Mouse (Mus musculus): ENCODE results near the gene Sufu. TPM values are rescaled to one million over a fixed set of nuclear protein-coding genes. Genes with fewer than 3 reads are reported as not detected.
A peak's percentile ranks its signal among the peaks of the same experiment; 100 is the strongest.

Sufu gene
- polyA plus RNA-seq, 1 experiment from 2014 or later = 9.5 TPM

DNA sequence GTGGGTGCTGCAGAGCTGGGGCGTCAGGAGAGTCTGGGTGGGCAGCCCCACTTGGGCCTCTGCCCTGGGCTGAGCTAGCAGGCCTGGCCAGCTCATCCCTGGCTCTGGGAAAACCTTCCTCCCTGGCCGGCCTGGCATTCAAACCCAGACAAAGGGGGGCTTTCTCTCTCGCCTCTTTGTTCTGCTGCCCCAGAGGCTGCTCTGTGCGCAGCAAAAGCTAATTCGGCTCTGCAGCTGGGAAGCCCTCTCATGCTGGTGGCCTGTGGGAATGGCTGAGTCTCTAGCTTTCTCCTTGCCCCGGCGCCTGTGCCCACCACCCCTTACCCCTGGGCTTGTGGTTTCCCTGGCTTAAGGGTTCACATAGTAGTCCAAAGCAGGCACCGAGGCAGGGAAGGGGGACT is 110.5 kb downstream of the Sufu start:
- no peak for TF ChIP-seq CTCF (IDR thresholded peaks at IDR 0.05; ENCODE audit: low read depth)
- no peak for TF ChIP-seq EP300 (optimal IDR thresholded peaks at IDR 0.05)
- 71% methylated on average over 8 of the region's 8 CpGs for WGBS
- H3K4me1 ChIP-seq (replicated peaks; ENCODE audit: control insufficient read depth, insufficient read depth) = peaks cover 37% of the 10 kb centered on the region
- no peaks in the 10 kb centered on the region for H3K9me3 ChIP-seq (ENCODE audit: control insufficient read depth, low read length)
- H3K4me2 ChIP-seq (replicated peaks; ENCODE audit: low read depth) = peak overlapping the region; percentile 23; the same call in 1 of the 2 replicates
- no peaks in the 10 kb centered on the region for H3K27me3 ChIP-seq (ENCODE audit: control insufficient read depth, insufficient read depth, low read length)
- ATAC-seq (ENCODE audit: low FRiP score, low TSS enrichment) (no peak), DNase-seq (ENCODE audit: low spot score) (peak; percentile 25)
- peak overlapping the region; percentile 51 for H3K9ac ChIP-seq (ENCODE audit: low read length)
- peak overlapping the region; percentile 100 for H3K27ac ChIP-seq (replicated peaks)
- H3K4me3 ChIP-seq (ENCODE audit: low read depth, low read length) = no peak overlapping the region
- H3K36me3 ChIP-seq (ENCODE audit: control insufficient read depth, insufficient read depth, low read length) = peaks cover 12% of the 10 kb centered on the region

DNA sequence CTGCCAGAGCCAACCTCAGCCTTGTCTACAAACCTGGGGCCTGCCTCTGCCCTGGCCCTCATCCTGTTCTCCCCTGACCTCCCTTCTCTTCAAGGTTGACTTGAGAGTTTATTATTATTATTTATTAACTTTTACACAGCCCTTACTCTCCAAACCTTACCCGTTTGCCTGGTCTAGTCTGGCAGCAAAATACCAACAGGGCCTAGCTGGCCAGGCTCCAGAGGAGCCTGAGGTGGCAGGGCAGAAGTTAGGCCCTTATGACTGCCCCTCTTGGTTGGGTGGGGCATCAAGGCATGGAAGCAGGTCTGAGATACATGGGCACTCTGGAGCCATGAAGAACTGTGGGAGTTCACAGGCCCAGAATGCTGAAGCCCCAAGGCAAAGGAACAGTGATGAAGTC is 111.1 kb downstream of the Sufu start:
- Histone ChIP-seq H3K4me3 (ENCODE audit: low read depth, low read length) (no peak overlapping the region), H3K27ac (replicated peaks) (peak overlapping the region; percentile 100), H3K9me3 (ENCODE audit: control insufficient read depth, low read length) (no peaks in the 10 kb centered on the region), H3K9ac (ENCODE audit: low read length) (peak overlapping the region; percentile 14; the same call in 1 of the 2 replicates), H3K4me2 (replicated peaks; ENCODE audit: low read depth) (no peak overlapping the region), H3K27me3 (ENCODE audit: control insufficient read depth, insufficient read depth, low read length) (no peaks in the 10 kb centered on the region), H3K36me3 (ENCODE audit: control insufficient read depth, insufficient read depth, low read length) (peaks cover 17% of the 10 kb centered on the region), H3K4me1 (replicated peaks; ENCODE audit: control insufficient read depth, insufficient read depth) (peaks cover 37% of the 10 kb centered on the region)
- DNase-seq (ENCODE audit: low spot score) = peak; percentile 23
- TF ChIP-seq CTCF (IDR thresholded peaks at IDR 0.05; ENCODE audit: low read depth) = no peak
- no peak for TF ChIP-seq EP300 (optimal IDR thresholded peaks at IDR 0.05)
- 38% methylated on average over 1 of the region's 1 CpGs for WGBS
- ATAC-seq (ENCODE audit: low FRiP score, low TSS enrichment) = no peak

DNA sequence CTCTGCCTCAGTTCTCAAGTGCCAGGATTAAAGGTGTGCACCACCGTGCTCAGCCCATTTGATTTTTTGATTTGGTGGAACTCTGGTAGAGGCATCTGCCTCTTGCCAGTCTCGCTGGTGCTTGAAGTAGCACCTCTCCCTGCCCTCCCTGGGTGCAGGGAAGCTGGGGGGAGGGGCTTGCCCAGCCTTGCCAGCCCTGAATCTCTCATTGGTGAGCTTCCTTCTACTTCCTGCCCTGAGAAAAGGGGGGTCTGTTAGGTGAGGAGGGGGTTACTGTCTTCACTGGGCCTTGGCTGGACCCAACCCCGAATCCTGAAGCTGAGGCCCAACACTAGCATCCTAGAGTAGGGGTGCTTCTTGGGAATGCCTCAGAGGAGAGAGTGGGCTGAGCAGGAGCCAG is 112.0 kb downstream of the Sufu start:
- peaks cover 21% of the 10 kb centered on the region for H3K36me3 ChIP-seq (ENCODE audit: control insufficient read depth, insufficient read depth, low read length)
- WGBS = 52% methylated on average over 3 of the region's 3 CpGs
- H3K27ac ChIP-seq (replicated peaks) = peak overlapping the region; percentile 100
- peaks cover 37% of the 10 kb centered on the region for H3K4me1 ChIP-seq (replicated peaks; ENCODE audit: control insufficient read depth, insufficient read depth)
- 0 out of 2 replicates have a peak overlapping the region, but pooled peaks have one; percentile 23 for H3K4me2 ChIP-seq (replicated peaks; ENCODE audit: low read depth)
- ATAC-seq (ENCODE audit: low FRiP score, low TSS enrichment) (no peak), DNase-seq (ENCODE audit: low spot score) (peak; percentile 30)
- no peak overlapping the region for H3K4me3 ChIP-seq (ENCODE audit: low read depth, low read length)
- TF ChIP-seq EP300 (optimal IDR thresholded peaks at IDR 0.05) (no peak), CTCF (IDR thresholded peaks at IDR 0.05; ENCODE audit: low read depth) (no peak)
- H3K9ac ChIP-seq (ENCODE audit: low read length) = peak overlapping the region; percentile 18; the same call in 1 of the 2 replicates
- H3K9me3 ChIP-seq (ENCODE audit: control insufficient read depth, low read length) = no peaks in the 10 kb centered on the region
- H3K27me3 ChIP-seq (ENCODE audit: control insufficient read depth, insufficient read depth, low read length) = no peaks in the 10 kb centered on the region

DNA sequence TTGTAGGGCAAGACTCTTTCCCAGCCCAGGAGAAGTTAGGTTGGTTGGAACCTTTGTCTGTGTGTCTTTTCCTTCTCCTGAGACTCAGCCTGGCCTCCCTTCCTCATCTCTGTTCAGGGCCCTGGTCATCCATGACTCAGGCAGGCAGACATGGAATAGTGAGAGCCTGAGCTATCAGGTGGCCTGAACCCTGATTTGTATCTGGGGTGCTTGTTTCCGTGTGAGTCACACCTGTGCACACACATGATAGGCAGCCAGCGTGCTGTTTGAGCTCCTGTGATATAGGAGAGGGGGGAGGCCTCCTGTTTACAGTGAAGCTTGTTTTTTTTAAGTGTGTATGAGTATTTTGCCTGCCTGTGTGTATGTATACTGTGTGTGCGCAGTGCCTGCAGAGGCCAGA is 112.5 kb downstream of the Sufu start:
- Histone ChIP-seq H3K36me3 (ENCODE audit: control insufficient read depth, insufficient read depth, low read length) (peaks cover 25% of the 10 kb centered on the region), H3K4me1 (replicated peaks; ENCODE audit: control insufficient read depth, insufficient read depth) (peaks cover 37% of the 10 kb centered on the region), H3K4me3 (ENCODE audit: low read depth, low read length) (no peak overlapping the region), H3K27me3 (ENCODE audit: control insufficient read depth, insufficient read depth, low read length) (no peaks in the 10 kb centered on the region), H3K27ac (replicated peaks) (peak overlapping the region; percentile 100), H3K4me2 (replicated peaks; ENCODE audit: low read depth) (0 out of 2 replicates have a peak overlapping the region, but pooled peaks have one; percentile 23), H3K9me3 (ENCODE audit: control insufficient read depth, low read length) (no peaks in the 10 kb centered on the region), H3K9ac (ENCODE audit: low read length) (0 out of 2 replicates have a peak overlapping the region, but pooled peaks have one; percentile 18)
- DNase-seq (ENCODE audit: low spot score) (peak; percentile 73), ATAC-seq (ENCODE audit: low FRiP score, low TSS enrichment) (peak; percentile 81)
- TF ChIP-seq CTCF (IDR thresholded peaks at IDR 0.05; ENCODE audit: low read depth) (no peak), EP300 (optimal IDR thresholded peaks at IDR 0.05) (no peak)
- 50% methylated on average over 3 of the region's 3 CpGs for WGBS

DNA sequence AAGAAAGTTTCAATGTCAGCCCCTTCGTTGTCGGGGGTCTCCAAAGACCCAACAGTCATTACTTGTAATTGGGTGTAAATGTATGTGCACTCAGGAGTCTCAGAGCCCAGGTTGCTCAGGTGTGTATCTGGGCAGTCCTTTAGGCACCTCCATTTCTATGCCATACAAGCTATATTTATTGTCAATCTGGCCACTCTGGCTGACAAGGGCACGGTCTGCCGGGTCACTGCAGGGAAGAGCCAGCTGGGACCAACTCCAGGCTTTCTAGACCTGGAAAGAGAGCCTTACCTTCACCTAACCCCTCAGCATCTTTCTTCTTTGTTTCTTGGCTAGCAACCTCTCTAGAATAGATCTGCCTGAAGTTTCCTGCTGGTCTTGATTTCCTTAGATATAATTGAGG is 113.0 kb downstream of the Sufu start:
- Histone ChIP-seq H3K4me3 (ENCODE audit: low read depth, low read length) (no peak overlapping the region), H3K4me2 (replicated peaks; ENCODE audit: low read depth) (peak overlapping the region; percentile 5; the same call in 1 of the 2 replicates), H3K4me1 (replicated peaks; ENCODE audit: control insufficient read depth, insufficient read depth) (peaks cover 36% of the 10 kb centered on the region), H3K27me3 (ENCODE audit: control insufficient read depth, insufficient read depth, low read length) (no peaks in the 10 kb centered on the region), H3K27ac (replicated peaks) (peak overlapping the region; percentile 100), H3K9me3 (ENCODE audit: control insufficient read depth, low read length) (no peaks in the 10 kb centered on the region), H3K9ac (ENCODE audit: low read length) (no peak overlapping the region), H3K36me3 (ENCODE audit: control insufficient read depth, insufficient read depth, low read length) (peaks cover 30% of the 10 kb centered on the region)
- 59% methylated on average over 4 of the region's 4 CpGs for WGBS
- DNase-seq (ENCODE audit: low spot score) (no peak), ATAC-seq (ENCODE audit: low FRiP score, low TSS enrichment) (no peak)
- TF ChIP-seq CTCF (IDR thresholded peaks at IDR 0.05; ENCODE audit: low read depth) = no peak
- no peak for TF ChIP-seq EP300 (optimal IDR thresholded peaks at IDR 0.05)

DNA sequence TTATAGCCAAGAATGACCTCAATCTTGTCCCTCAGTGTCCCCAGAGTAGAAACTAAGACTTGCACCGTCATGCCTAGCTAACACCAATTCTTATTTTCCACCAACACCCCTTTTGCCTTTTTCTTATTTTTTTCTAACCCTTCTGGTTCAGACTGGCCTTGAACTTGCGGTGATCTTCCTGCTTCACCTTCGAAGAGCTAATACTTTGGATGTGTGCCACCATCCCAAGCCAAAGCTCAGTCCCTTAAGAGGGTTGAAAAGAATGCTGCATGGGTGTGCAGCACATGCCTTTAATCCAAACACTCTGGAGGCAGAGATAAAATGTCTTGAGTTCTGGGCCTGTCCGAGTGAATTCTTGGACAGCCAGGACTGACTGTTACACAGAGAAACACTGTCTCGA is 113.7 kb downstream of the Sufu start:
- Histone ChIP-seq H3K4me2 (replicated peaks; ENCODE audit: low read depth) (no peak overlapping the region; the same call in 1 of the 2 replicates), H3K4me3 (ENCODE audit: low read depth, low read length) (no peak overlapping the region), H3K9me3 (ENCODE audit: control insufficient read depth, low read length) (no peaks in the 10 kb centered on the region), H3K4me1 (replicated peaks; ENCODE audit: control insufficient read depth, insufficient read depth) (peaks cover 32% of the 10 kb centered on the region), H3K27me3 (ENCODE audit: control insufficient read depth, insufficient read depth, low read length) (no peaks in the 10 kb centered on the region), H3K9ac (ENCODE audit: low read length) (no peak overlapping the region), H3K36me3 (ENCODE audit: control insufficient read depth, insufficient read depth, low read length) (peaks cover 37% of the 10 kb centered on the region), H3K27ac (replicated peaks) (peak overlapping the region; percentile 100)
- no peak for DNase-seq (ENCODE audit: low spot score)
- 19% methylated on average over 5 of the region's 5 CpGs for WGBS
- no peak for ATAC-seq (ENCODE audit: low FRiP score, low TSS enrichment)
- TF ChIP-seq EP300 (optimal IDR thresholded peaks at IDR 0.05) = no peak
